Mouse (Mus musculus) layer of hippocampus, postnatal 25 days (tissue): ENCODE measurements around the gene Prom1. TPM values are rescaled to one million over a fixed set of nuclear protein-coding genes. Genes with fewer than 3 reads are reported as not detected.
"Not testable (repeated sequence)": the region's sequence is repeated elsewhere in the genome, so short reads cannot be mapped to it uniquely, and the experiment has no call there.

Experiments used
- DNase-seq, 2 experiments: peaks; one replicate each; pipeline ENCODE4 v3.0.0; 2022; ENCODE audit warnings: mixed read lengths in 2 of 2, low spot score in 1 of 2; ENCODE audit errors: extremely low spot score in 1 of 2
- total RNA-seq, 2 experiments: library from RNA; stranded (reverse); gene quantifications; 2 replicates each; pipeline ENCODE4 v1.2.3; 2021

Prom1 gene
- 10 to 100 TPM; 22.3 to 27.0 TPM for total RNA-seq

DNA sequence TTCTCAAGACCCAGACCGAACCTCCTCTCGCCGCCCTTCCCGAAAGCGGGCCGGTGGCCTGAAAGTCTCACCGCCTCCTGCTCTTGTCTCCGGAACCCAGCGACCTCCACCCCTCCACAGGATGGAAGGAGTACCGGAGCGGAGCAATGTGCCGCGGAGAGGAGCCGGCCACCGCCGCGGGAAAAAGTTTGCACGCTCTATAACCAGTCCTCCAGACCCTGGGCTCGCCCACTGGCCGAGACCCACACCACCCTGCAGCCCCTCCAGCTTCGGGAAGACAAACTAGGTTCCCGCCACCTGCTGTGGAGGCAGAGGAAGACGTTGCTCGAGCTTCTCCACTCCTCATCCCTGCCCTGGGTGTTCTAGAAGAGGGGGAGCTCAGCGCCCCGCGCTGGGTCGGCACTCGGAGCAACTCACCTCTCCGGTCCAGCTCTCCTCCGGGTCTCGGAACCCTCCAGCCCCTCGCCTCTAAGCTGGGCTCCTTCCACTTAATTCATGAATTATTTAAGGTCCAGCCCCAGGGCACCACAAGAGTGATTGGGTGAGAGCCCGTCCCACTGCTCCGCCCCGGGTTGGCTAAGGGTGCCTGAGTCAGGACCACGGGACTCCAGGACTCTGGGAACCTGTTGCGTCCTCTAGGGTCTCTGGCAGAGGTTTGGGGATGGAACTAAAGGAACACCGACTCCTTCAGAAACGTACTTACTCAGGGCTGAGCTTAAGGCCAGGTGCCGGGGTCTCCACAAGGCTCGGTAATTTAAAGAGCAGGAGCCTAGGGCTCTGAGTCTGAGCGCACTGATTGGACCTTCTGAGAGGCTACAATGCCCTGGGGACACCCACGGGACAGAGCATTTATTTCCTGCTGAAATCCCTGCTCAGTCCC, at the start of gene Prom1:
Gene Prom1 (minus strand): TSS at position 802 of the 880 bp plus-strand sequence.
- no peak for DNase-seq

DNA sequence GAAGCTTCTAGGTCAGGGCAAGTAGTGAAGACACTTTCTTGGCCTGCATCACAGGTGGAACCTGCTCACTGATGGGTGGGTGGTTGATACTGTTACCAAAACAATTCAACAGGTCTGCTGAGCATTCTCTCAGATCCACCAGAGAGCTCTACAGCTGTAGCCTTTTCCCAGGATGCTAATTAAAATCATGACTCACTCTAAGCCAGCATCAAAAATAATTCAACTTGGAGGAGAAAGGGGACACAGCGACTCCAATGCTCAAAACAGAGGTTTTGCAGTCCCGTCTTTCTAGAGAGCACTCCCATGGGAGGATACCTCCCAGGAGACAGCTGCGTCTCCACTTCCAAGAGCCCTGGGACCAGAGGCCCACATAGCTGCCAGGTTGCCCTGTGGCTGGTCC, 45.9 kb upstream of the Prom1 start:
- DNase-seq = no peak

- no peak for DNase-seq
Measured at GRCm38 (mm10) chr5:44146437-44147332, 44.9 kb upstream of the Prom1 start.

DNA sequence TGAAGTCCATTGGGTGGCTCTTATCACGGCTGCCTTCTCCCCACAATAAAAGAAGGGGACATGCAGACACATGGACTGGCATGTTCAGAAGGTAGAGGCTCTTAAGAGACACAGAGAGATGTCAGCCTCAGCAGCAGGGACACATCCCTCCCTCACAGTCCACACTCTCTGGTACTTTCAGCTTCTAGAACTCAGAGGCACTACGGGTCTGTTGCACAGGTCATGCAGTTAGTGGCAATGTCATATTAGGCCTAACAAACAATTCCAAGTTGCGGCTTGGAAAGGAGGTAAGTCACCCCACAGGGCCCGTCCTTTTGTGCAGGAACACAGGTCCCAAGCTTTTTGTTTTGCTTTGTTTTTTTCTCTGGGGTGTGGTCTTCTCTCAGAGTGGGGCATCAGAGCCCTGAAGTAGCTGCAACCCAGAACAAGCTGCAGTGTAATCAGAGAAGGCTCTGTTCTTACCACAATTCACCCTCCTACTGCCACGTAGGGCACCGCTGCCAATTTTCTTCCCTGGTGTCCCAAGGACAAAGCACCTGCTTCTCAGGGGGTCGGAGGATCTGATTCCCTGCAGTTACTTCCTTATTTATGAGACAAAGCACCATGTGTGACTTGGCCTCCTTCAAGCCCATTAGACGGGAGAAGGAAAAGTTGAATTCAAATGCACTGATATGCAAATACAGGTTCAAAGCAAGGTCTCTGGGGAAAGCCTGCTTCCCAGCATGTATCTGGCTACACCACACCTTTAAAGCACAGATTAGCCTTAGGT, 41.8 kb upstream of the Prom1 start:
- no peak for DNase-seq

DNA sequence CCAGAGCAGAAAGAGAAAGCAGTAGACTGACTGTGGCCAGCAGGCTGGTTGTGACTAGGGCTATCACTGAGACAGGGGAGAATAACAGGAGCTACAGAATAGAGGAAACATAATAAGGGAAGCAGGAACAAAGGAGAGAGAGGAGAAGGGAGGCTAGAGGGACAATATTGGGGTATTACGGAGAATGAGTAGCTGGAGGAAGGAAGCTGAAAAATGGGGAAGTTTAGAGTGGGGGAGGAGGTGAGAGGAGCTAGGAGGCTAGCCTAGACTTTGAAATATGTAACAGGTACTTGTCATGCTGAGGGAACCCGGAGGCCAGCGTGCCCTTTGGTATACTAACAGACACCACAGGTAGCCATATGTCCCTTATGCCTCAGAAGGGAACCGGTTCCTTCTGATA, 25.7 kb upstream of the Prom1 start:
- no peak for DNase-seq

- not testable (repeated sequence) for DNase-seq
Measured at GRCm38 (mm10) chr5:44126574-44126973, 24.7 kb upstream of the Prom1 start.

DNA sequence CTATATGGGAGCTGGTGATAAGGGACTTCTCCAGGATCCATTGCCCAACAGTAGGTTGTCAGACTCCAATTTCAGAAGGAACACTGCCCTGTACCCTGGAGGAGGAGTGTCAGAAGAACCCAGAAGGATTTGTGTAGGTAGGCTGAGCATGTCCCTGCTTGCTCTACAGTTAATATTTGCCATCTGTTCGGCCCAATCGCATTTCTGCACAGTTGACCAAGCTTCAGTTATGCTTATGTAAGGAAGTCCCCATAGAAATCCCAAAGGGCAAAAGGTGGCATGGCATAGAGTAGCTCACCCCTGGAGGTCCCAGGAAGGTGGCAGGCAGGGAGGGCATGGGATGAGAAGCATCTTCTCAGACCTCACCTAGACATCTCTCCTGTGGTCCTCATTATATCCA, 19.6 kb upstream of the Prom1 start:
- no peak for DNase-seq

GRCm38 (mm10) chr5:44113138-44113537, 11.3 kb upstream of the Prom1 start:
- no peak for DNase-seq

- no peak for DNase-seq
Measured at GRCm38 (mm10) chr5:44109121-44109520, 7.3 kb upstream of the Prom1 start.

DNA sequence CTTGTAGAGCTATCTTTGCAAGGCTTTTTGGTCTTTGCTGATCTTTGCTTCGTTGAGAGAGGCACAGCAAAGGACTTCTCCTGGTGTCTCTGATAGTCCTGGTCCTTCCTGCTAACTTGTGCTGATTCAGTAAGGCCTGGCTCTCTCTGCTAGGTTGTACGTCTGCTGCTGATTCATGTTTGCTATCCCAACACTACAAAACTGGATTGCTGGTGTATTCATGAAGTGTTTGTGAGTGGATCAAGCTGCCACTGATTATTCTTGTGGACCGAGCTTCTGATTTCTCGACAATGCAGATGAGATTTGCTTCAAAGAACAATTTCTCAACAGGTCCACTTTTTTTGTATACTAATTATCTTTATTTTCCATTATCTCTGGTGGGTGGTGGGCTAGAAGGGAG, 6.3 kb upstream of the Prom1 start:
- no peak for DNase-seq

DNA sequence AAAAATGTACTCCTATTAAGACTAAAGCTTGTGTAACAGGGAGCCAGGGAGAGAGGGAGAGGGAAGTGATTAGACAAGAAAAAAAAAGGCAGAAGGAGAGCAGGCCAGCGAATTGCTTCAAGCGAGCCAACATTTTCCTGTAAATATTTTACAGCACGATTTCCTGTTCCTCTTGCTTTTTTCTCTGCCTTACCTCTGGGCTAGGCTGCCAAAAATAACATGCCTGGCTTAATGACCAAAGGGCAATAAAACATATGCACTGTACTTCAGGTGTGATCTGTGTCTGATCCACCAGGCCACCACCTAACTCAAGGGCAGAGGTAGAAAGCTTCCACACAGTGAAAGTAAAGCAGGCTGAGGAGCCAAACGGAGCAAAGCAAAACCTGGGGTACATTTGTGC, 3.4 kb upstream of the Prom1 start:
- no peak for DNase-seq

- no peak for DNase-seq
Measured at GRCm38 (mm10) chr5:44104686-44105085, 2.9 kb upstream of the Prom1 start.

GRCm38 (mm10) chr5:44104120-44104519, 2.3 kb upstream of the Prom1 start:
- DNase-seq = no peak

DNA sequence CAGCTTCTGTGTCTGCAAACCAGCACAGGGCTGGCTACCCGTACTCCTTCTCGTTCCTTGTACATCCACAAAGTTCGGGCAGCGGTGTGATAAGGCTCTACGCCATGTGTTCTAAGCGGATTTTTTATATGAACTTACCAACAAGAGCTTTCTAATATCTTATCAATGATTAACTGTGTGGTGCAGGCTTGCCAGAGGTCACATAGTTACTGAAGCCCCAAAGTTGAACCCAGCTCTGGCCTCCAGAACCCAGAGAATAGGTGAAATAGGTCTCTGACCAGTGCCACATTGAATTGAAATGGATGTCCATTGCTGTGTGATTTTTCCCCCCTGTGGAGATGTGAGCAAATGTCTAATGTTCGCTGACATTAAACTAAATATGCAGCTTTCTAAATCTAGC, 1.3 kb upstream of the Prom1 start:
- no peak for DNase-seq

- peak; percentile 18 to 21 for DNase-seq
Measured at GRCm38 (mm10) chr5:44100544-44101230, 1.1 kb downstream of the Prom1 start.

GRCm38 (mm10) chr5:44100187-44100543, 1.7 kb downstream of the Prom1 start:
- DNase-seq = no peak

- DNase-seq = no peak
Measured at GRCm38 (mm10) chr5:44096996-44097395, 4.8 kb downstream of the Prom1 start.

DNA sequence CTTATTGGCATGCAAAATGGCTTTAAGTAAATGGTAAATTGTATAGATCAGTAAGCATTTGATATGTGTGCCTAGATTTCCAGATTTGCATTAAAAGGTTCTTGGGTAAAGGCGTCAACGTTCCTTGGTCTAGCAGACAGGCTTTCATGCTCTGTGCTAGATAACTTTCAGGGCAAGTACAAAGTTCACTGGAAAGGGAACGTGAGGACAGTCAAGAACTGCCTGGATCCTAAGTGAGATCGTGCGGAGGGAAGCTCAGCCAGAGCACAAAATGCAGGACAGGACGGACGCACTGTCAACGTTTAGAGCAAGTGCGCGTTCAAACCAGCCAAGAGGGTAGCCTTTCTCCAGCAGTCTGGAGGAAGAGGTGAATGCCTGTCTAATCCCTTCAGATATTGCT, 5.7 kb downstream of the Prom1 start:
- no peak for DNase-seq

- no peak for DNase-seq
Measured at GRCm38 (mm10) chr5:44095697-44096096, 6.1 kb downstream of the Prom1 start.

DNA sequence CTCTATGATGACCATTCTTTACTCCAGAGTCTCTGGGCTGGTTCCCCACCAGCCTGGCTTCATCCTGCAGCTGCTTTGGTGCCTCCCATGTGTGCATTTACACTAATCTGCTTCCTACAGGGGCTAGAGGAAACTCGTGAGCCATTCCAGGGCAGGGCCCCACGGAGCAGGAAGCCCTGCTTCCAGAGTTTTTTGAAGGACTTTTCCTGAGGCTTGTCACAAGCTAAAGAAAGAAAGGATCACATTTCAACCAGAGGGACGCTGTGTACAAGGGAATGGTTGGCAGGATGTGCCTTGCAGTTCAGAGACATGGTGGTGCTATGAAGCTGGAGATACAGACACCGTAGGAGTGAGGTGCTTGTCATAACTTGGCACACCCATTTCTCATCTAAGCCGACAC, 14.8 kb downstream of the Prom1 start:
- no peak for DNase-seq
